Mouse (Mus musculus) embryonic facial prominence, embryonic 15.5 days (tissue): ENCODE results near the gene Milr1. TPM values are rescaled to one million over a fixed set of nuclear protein-coding genes. Genes with fewer than 3 reads are reported as not detected.
"Not testable (repeated sequence)": the region's sequence is repeated elsewhere in the genome, so short reads cannot be mapped to it uniquely, and the experiment has no call there.

Experiments
- ATAC-seq: fragments of 200-750 bp; cut with Nextera tagmentation; 2 replicates; pipeline ENCODE4 v1.8.0; 2017; ENCODE audit warnings: low read depth, moderate TSS enrichment; ENCODE audit not compliant: insufficient number of reproducible peaks, low FRiP score, low TSS enrichment
- H3K27ac ChIP-seq: fragments of 300-500 bp; sonication (generic); replicated peaks from 2 replicates; pipeline ENCODE4 v1.5.1; 2015; ENCODE audit warnings: mild to moderate bottlenecking, inconsistent platforms
- H3K27me3 ChIP-seq: fragments of 300-500 bp; sonication (generic); 2 replicates; pipeline ENCODE4 v1.6.1; 2015; ENCODE audit warnings: inconsistent platforms
- H3K36me3 ChIP-seq: fragments of 300-500 bp; sonication (generic); 2 replicates; pipeline ENCODE4 v1.6.1; 2015; ENCODE audit warnings: mild to moderate bottlenecking, inconsistent platforms
- H3K4me1 ChIP-seq: fragments of 300-500 bp; sonication (generic); 2 replicates; pipeline ENCODE4 v1.6.1; 2015; ENCODE audit warnings: inconsistent platforms
- H3K4me2 ChIP-seq: fragments of 300-500 bp; sonication (generic); replicated peaks from 2 replicates; pipeline ENCODE4 v1.6.1; 2015; ENCODE audit warnings: mild to moderate bottlenecking, inconsistent platforms
- H3K4me3 ChIP-seq: fragments of 300-500 bp; sonication (generic); replicated peaks from 2 replicates; pipeline ENCODE4 v1.5.1; 2015; ENCODE audit warnings: mild to moderate bottlenecking, inconsistent platforms
- H3K9ac ChIP-seq: fragments of 300-500 bp; sonication (generic); 2 replicates; pipeline ENCODE4 v1.6.1; 2015; ENCODE audit warnings: inconsistent platforms
- H3K9me3 ChIP-seq: fragments of 300-500 bp; sonication (generic); replicated peaks from 2 replicates; pipeline ENCODE4 v1.6.1; 2016; ENCODE audit warnings: inconsistent platforms
- WGBS: fragments of 180-500 bp; shearing (Covaris S2); methylation state at CpG from one replicate; pipeline ENCODE4 v1.1.7; 2015; 5-methylcytosine and 5-hydroxymethylcytosine counted together
- polyA plus RNA-seq: library from polyadenylated mRNA; unstranded; fragments of >200 nt; fragmentation: Nextera tagmentation; extraction: Ambion mirVana; gene quantifications from 2 replicates; pipeline ENCODE4 v1.2.1, GENCODE M21; 2015

Gene Milr1
- polyA plus RNA-seq, 1 experiment from 2014 or later, result 2.6 TPM

- Histone ChIP-seq H3K36me3 (no peaks in the 10 kb centered on the region), H3K27ac (no peak overlapping the region), H3K4me3 (no peak overlapping the region), H3K27me3 (no peaks in the 10 kb centered on the region), H3K4me1 (no peaks in the 10 kb centered on the region), H3K4me2 (no peak overlapping the region), H3K9ac (no peak overlapping the region), H3K9me3 (no peaks in the 10 kb centered on the region)
- ATAC-seq, result no peak
- 72% methylated on average over 5 of the region's 5 CpGs for WGBS
Observed at GRCm38 (mm10) chr11:106716568-106716967, 34.5 kb upstream of the Milr1 start.

- H3K4me2 ChIP-seq, result no peak overlapping the region
Observed at GRCm38 (mm10) chr11:106720379-106720778, 30.6 kb upstream of the Milr1 start.

GRCm38 (mm10) chr11:106722831-106723361 is 28.1 kb upstream of the Milr1 start:
- Histone ChIP-seq H3K4me1 (0 out of 2 replicates have a peak, but pooled peaks cover 4% of the 10 kb centered on the region), H3K9me3 (no peaks in the 10 kb centered on the region), H3K27me3 (no peaks in the 10 kb centered on the region), H3K9ac (no peak overlapping the region), H3K4me3 (no peak overlapping the region), H3K27ac (no peak overlapping the region), H3K4me2 (no peak overlapping the region), H3K36me3 (no peaks in the 10 kb centered on the region)
- 27% methylated on average over 7 of the region's 7 CpGs for WGBS
- ATAC-seq, result no peak

More at GRCm38 (mm10) chr11:106720379-106720778, 30.6 kb upstream of the Milr1 start:
- WGBS, result 75% methylated on average over 8 of the region's 8 CpGs
- 0 out of 2 replicates have a peak, but pooled peaks cover 2% of the 10 kb centered on the region for H3K4me1 ChIP-seq
- no peak overlapping the region for H3K27ac ChIP-seq
- no peak for ATAC-seq
- no peaks in the 10 kb centered on the region for H3K27me3 ChIP-seq
- H3K4me3 ChIP-seq, result no peak overlapping the region
- no peak overlapping the region for H3K9ac ChIP-seq
- H3K9me3 ChIP-seq, result no peaks in the 10 kb centered on the region
- no peaks in the 10 kb centered on the region for H3K36me3 ChIP-seq

- no peak for ATAC-seq
- 78% methylated on average over 15 of the region's 15 CpGs for WGBS
- Histone ChIP-seq H3K36me3 (no peaks in the 10 kb centered on the region), H3K9me3 (no peaks in the 10 kb centered on the region), H3K4me2 (no peak overlapping the region), H3K27me3 (no peaks in the 10 kb centered on the region), H3K4me3 (no peak overlapping the region), H3K27ac (no peak overlapping the region), H3K4me1 (0 out of 2 replicates have a peak, but pooled peaks cover 6% of the 10 kb centered on the region), H3K9ac (no peak overlapping the region)
Observed at GRCm38 (mm10) chr11:106723611-106724125, 27.4 kb upstream of the Milr1 start.

GRCm38 (mm10) chr11:106724176-106724915 is 26.7 kb upstream of the Milr1 start:
- no peaks in the 10 kb centered on the region for H3K27me3 ChIP-seq
- H3K9me3 ChIP-seq, result no peaks in the 10 kb centered on the region
- H3K4me2 ChIP-seq, result no peak overlapping the region
- no peak overlapping the region for H3K9ac ChIP-seq
- H3K4me3 ChIP-seq, result no peak overlapping the region
- no peaks in the 10 kb centered on the region for H3K36me3 ChIP-seq
- no peak for ATAC-seq
- 89% methylated on average over 10 of the region's 10 CpGs for WGBS
- H3K4me1 ChIP-seq, result 0 out of 2 replicates have a peak, but pooled peaks cover 6% of the 10 kb centered on the region
- no peak overlapping the region for H3K27ac ChIP-seq

GRCm38 (mm10) chr11:106724916-106725235 is 26.1 kb upstream of the Milr1 start:
- ATAC-seq, result not testable (repeated sequence)

GRCm38 (mm10) chr11:106727967-106728366 is 23.1 kb upstream of the Milr1 start:
- Histone ChIP-seq H3K27me3 (no peaks in the 10 kb centered on the region), H3K4me2 (no peak overlapping the region), H3K36me3 (no peaks in the 10 kb centered on the region), H3K9me3 (no peaks in the 10 kb centered on the region), H3K27ac (no peak overlapping the region), H3K9ac (no peak overlapping the region), H3K4me1 (0 out of 2 replicates have a peak, but pooled peaks cover 6% of the 10 kb centered on the region), H3K4me3 (no peak overlapping the region)
- no peak for ATAC-seq
- WGBS, result 39% methylated on average over 5 of the region's 5 CpGs

More at GRCm38 (mm10) chr11:106724916-106725235, 26.1 kb upstream of the Milr1 start:
- not testable (repeated sequence) for H3K4me3 ChIP-seq, H3K9me3 ChIP-seq, H3K4me1 ChIP-seq, H3K9ac ChIP-seq, H3K27ac ChIP-seq, H3K36me3 ChIP-seq, H3K4me2 ChIP-seq, H3K27me3 ChIP-seq
- whole genome bisulfite sequencing, result 91% methylated on average over 9 of the region's 9 CpGs

GRCm38 (mm10) chr11:106728402-106729366 is 22.3 kb upstream of the Milr1 start:
- Histone ChIP-seq H3K4me2 (no peak overlapping the region), H3K9me3 (no peaks in the 10 kb centered on the region), H3K36me3 (no peaks in the 10 kb centered on the region), H3K27ac (no peak overlapping the region), H3K27me3 (no peaks in the 10 kb centered on the region), H3K9ac (no peak overlapping the region), H3K4me1 (0 out of 2 replicates have a peak, but pooled peaks cover 3% of the 10 kb centered on the region), H3K4me3 (no peak overlapping the region)
- 69% methylated on average over 10 of the region's 10 CpGs for WGBS
- ATAC-seq, result no peak

- Histone ChIP-seq H3K4me1 (0 out of 2 replicates have a peak, but pooled peaks cover 3% of the 10 kb centered on the region), H3K36me3 (no peaks in the 10 kb centered on the region), H3K4me3 (no peak overlapping the region), H3K9me3 (no peaks in the 10 kb centered on the region), H3K4me2 (no peak overlapping the region), H3K9ac (no peak overlapping the region), H3K27ac (no peak overlapping the region), H3K27me3 (no peaks in the 10 kb centered on the region)
- 97% methylated on average over 1 of the region's 1 CpGs for WGBS
- no peak for ATAC-seq
Observed at GRCm38 (mm10) chr11:106729656-106730055, 21.4 kb upstream of the Milr1 start.

- Histone ChIP-seq H3K27ac (no peak overlapping the region), H3K9ac (no peak overlapping the region), H3K27me3 (no peaks in the 10 kb centered on the region), H3K4me2 (no peak overlapping the region), H3K4me3 (no peak overlapping the region), H3K9me3 (no peaks in the 10 kb centered on the region), H3K36me3 (no peaks in the 10 kb centered on the region), H3K4me1 (0 out of 2 replicates have a peak, but pooled peaks cover 3% of the 10 kb centered on the region)
- 66% methylated on average over 4 of the region's 4 CpGs for WGBS
- no peak for ATAC-seq
Observed at GRCm38 (mm10) chr11:106730714-106731113, 20.3 kb upstream of the Milr1 start.

GRCm38 (mm10) chr11:106736614-106737013 is 14.4 kb upstream of the Milr1 start:
- Histone ChIP-seq H3K4me1 (peaks cover 4% of the 10 kb centered on the region; the same call in 1 of the 2 replicates), H3K27me3 (no peaks in the 10 kb centered on the region), H3K9ac (no peak overlapping the region), H3K4me3 (no peak overlapping the region), H3K36me3 (no peaks in the 10 kb centered on the region), H3K27ac (0 out of 2 replicates have a peak overlapping the region, but pooled peaks have one; percentile 8), H3K9me3 (no peaks in the 10 kb centered on the region), H3K4me2 (no peak overlapping the region)
- whole genome bisulfite sequencing, result 74% methylated on average over 3 of the region's 3 CpGs
- no peak for ATAC-seq
